Mouse (Mus musculus) spleen, adult 2 months (tissue): ENCODE measurements at regions not wholly inside any gene's neighbourhood (a gene's known extent, or its start where the extent isn't known, plus 50 kb on each side); places are given as distances from the start of the nearest gene placed in this dataset.

Source experiments
- DNase-seq, 2 experiments: peaks; one replicate each; pipeline versions ENCODE4 v3.0.0 to v3.0.0-alpha.2; 2012 to 2021; ENCODE audit warnings: low spot score in 2 of 2, low read depth in 1 of 2
- H3K27ac ChIP-seq: fragments of 200-500 bp; 2 replicates; pipeline ENCODE4 v1.5.1; 2012; ENCODE audit warnings: low read length, inconsistent platforms; ENCODE audit not compliant: insufficient read depth
- H3K27me3 ChIP-seq: fragments of 200-500 bp; 2 replicates; pipeline ENCODE4 v1.6.1; 2012; ENCODE audit warnings: mild to moderate bottlenecking, moderate library complexity, low read length, inconsistent platforms; ENCODE audit not compliant: control insufficient read depth, insufficient read depth
- H3K36me3 ChIP-seq: fragments of 200-500 bp; 2 replicates; pipeline ENCODE4 v1.6.1; 2012; ENCODE audit warnings: mild to moderate bottlenecking, low read length, inconsistent platforms; ENCODE audit not compliant: control insufficient read depth, insufficient read depth
- H3K4me1 ChIP-seq: fragments of 200-500 bp; 2 replicates; pipeline ENCODE4 v1.6.1; 2011; ENCODE audit warnings: inconsistent platforms; ENCODE audit not compliant: control insufficient read depth, insufficient read depth, insufficient read length
- H3K4me3 ChIP-seq: fragments of 200-500 bp; 2 replicates; pipeline ENCODE4 v1.5.1; 2011; ENCODE audit warnings: mild to moderate bottlenecking, inconsistent platforms; ENCODE audit not compliant: insufficient read depth, insufficient read length; ENCODE audit errors: extremely low read depth
- CTCF ChIP-seq: fragments of 200-500 bp; IDR thresholded peaks from 2 replicates; pipeline ENCODE4 v1.5.1; 2011; ENCODE audit warnings: mild to moderate bottlenecking, inconsistent platforms; ENCODE audit not compliant: insufficient read depth, insufficient read length, insufficient replicate concordance; ENCODE audit errors: extremely low read depth
- POLR2A ChIP-seq: fragments of 200-500 bp; IDR thresholded peaks from 2 replicates; pipeline ENCODE4 v1.6.1; 2011; ENCODE audit warnings: low read depth, low read length, inconsistent platforms
- WGBS: fragments of 180-500 bp; shearing (Covaris S2); methylation state at CpG from one replicate; pipeline ENCODE4 v1.1.7; 2018; 5-methylcytosine and 5-hydroxymethylcytosine counted together

- no peaks in the 10 kb centered on the region for H3K36me3 ChIP-seq
- H3K4me3 ChIP-seq, result no peak overlapping the region
- WGBS, result 77% methylated on average over 6 of the region's 6 CpGs
- no peak overlapping the region for H3K27ac ChIP-seq
- no peak for DNase-seq
- TF ChIP-seq POLR2A, result no peak
- TF ChIP-seq CTCF, result no peak
- H3K27me3 ChIP-seq, result no peaks in the 10 kb centered on the region
- no peaks in the 10 kb centered on the region for H3K4me1 ChIP-seq
Measured at GRCm38 (mm10) chr7:117278388-117278961, 102.3 kb upstream of the Xylt1 start.

DNA sequence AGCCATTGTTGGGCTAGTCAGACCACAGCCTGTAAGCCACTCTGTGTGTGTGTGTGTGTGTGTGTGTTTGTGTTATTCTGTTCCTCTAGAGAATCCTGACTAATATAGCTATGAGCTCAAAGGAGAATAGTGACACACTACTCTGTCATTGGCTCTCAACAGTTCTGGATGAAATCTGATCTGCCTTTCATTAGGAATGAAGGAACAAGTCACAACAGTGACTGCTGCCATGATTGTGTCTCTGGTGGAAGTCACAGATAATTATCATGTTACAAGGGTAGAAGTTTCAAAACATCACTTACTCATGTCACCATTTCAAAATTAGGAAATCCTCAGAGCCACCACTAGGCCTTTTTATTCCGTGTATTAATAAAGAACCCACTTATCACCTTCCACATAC is 98.6 kb upstream of the Xylt1 start:
- Histone ChIP-seq H3K4me1 (no peaks in the 10 kb centered on the region), H3K27me3 (no peaks in the 10 kb centered on the region), H3K27ac (no peak overlapping the region), H3K36me3 (no peaks in the 10 kb centered on the region), H3K4me3 (no peak overlapping the region)
- 85% methylated on average over 1 of the region's 1 CpGs for WGBS
- TF ChIP-seq POLR2A, result no peak
- TF ChIP-seq CTCF, result no peak
- DNase-seq, result no peak

DNA sequence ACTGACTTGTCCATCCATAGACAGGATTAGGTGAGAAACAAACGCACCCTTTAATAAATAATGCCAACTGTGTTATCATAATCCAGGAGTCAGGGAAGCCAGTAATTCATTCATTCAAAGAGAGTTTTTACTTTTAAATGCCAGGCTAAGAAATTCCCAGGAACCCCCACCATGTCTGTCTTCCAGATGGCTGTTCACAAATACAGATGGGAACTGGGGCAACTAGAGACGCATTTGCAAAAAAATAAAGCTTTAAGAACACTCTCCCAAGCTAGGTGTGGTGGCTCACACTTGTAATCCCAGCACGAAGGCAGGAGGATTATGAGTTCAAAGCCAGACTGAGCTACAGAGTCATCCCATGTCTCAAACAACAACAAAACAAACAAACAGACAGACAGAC is 95.6 kb upstream of the Xylt1 start:
- Histone ChIP-seq H3K36me3 (no peaks in the 10 kb centered on the region), H3K4me1 (no peaks in the 10 kb centered on the region), H3K4me3 (no peak overlapping the region), H3K27me3 (no peaks in the 10 kb centered on the region), H3K27ac (no peak overlapping the region)
- TF ChIP-seq CTCF, result no peak
- TF ChIP-seq POLR2A, result no peak
- WGBS, result 79% methylated on average over 3 of the region's 3 CpGs
- DNase-seq, result no peak

GRCm38 (mm10) chr7:117285985-117286384 is 94.8 kb upstream of the Xylt1 start:
- no peak for DNase-seq
- 73% methylated on average over 5 of the region's 5 CpGs for WGBS
- no peaks in the 10 kb centered on the region for H3K27me3 ChIP-seq
- H3K36me3 ChIP-seq, result no peaks in the 10 kb centered on the region
- no peak overlapping the region for H3K4me3 ChIP-seq
- no peaks in the 10 kb centered on the region for H3K4me1 ChIP-seq
- no peak for TF ChIP-seq POLR2A
- TF ChIP-seq CTCF, result no peak
- no peak overlapping the region for H3K27ac ChIP-seq

DNA sequence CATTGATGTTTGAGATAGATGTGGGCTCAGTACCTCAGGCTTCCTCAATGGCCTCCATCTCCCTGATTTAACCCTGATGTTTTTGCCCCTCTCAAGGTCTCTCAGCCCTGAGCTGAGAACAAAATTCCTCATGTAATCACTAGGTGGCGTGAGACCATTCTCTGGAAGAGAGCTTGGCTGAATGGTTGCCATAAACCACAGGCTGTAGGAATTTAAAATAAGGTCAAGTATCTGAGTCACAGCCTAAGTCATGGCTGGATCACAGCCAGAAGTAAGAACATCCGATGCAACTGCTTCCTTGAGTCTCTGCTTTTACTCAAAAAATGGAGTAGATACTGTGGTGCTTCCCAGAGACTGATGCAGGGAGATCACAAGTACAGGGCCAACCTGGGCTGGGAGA is 77.1 kb upstream of the Xylt1 start:
- no peak for TF ChIP-seq POLR2A
- no peak for TF ChIP-seq CTCF
- Histone ChIP-seq H3K27ac (no peak overlapping the region), H3K4me3 (no peak overlapping the region), H3K36me3 (no peaks in the 10 kb centered on the region), H3K4me1 (no peaks in the 10 kb centered on the region), H3K27me3 (no peaks in the 10 kb centered on the region)
- DNase-seq, result no peak
- WGBS, result 21% methylated on average over 2 of the region's 2 CpGs

- Histone ChIP-seq H3K4me3 (no peak overlapping the region), H3K4me1 (no peaks in the 10 kb centered on the region), H3K27ac (no peak overlapping the region), H3K27me3 (no peaks in the 10 kb centered on the region), H3K36me3 (no peaks in the 10 kb centered on the region)
- 90% methylated on average over 2 of the region's 2 CpGs for WGBS
- no peak for DNase-seq
- TF ChIP-seq CTCF, result no peak
- TF ChIP-seq POLR2A, result no peak
Measured at GRCm38 (mm10) chr7:117310586-117311200, 70.1 kb upstream of the Xylt1 start.

- TF ChIP-seq CTCF (no peak), POLR2A (no peak)
- WGBS, result 65% methylated on average over 4 of the region's 4 CpGs
- no peaks in the 10 kb centered on the region for H3K36me3 ChIP-seq
- no peak overlapping the region for H3K4me3 ChIP-seq
- no peaks in the 10 kb centered on the region for H3K4me1 ChIP-seq
- H3K27me3 ChIP-seq, result no peaks in the 10 kb centered on the region
- DNase-seq, result no peak
- H3K27ac ChIP-seq, result no peak overlapping the region
Measured at GRCm38 (mm10) chr7:117311316-117311715, 69.5 kb upstream of the Xylt1 start.
